Mouse (Mus musculus) limb, embryonic 14.5 days (tissue): ENCODE measurements at regions not wholly inside any gene's neighbourhood (a gene's known extent, or its start where the extent isn't known, plus 50 kb on each side); places are given as distances from the start of the nearest gene placed in this dataset.

Experiments used
- ATAC-seq: fragments of 200-750 bp; cut with Nextera tagmentation; 2 replicates; pipeline ENCODE4 v1.8.0; 2017; ENCODE audit warnings: low read depth, moderate number of reproducible peaks, moderate TSS enrichment; ENCODE audit not compliant: low FRiP score
- DNase-seq: peaks from one replicate; pipeline ENCODE4 v3.0.0-alpha.2; 2015; ENCODE audit warnings: low spot score
- H3K27ac ChIP-seq: fragments of 300-500 bp; sonication (generic); replicated peaks from 2 replicates; pipeline ENCODE4 v1.5.1; 2014; ENCODE audit warnings: low read depth, mild to moderate bottlenecking, low read length, moderate library complexity, mixed read lengths
- H3K27me3 ChIP-seq: fragments of 300-500 bp; sonication (generic); 2 replicates; pipeline ENCODE4 v1.6.1; 2014; ENCODE audit warnings: low read length, mixed read lengths; ENCODE audit not compliant: control insufficient read depth, insufficient read depth
- H3K36me3 ChIP-seq: fragments of 300-500 bp; sonication (generic); 2 replicates; pipeline ENCODE4 v1.6.1; 2014; ENCODE audit warnings: mild to moderate bottlenecking, low read length, moderate library complexity, mixed read lengths; ENCODE audit not compliant: control insufficient read depth, insufficient read depth
- H3K4me1 ChIP-seq: fragments of 300-500 bp; sonication (generic); 2 replicates; pipeline ENCODE4 v1.6.1; 2014; ENCODE audit warnings: antibody characterized with exemption, low read length, mixed read lengths; ENCODE audit not compliant: control insufficient read depth, insufficient read depth
- H3K4me2 ChIP-seq: fragments of 300-500 bp; sonication (generic); replicated peaks from 2 replicates; pipeline ENCODE4 v1.6.1; 2014; ENCODE audit warnings: low read depth, mild to moderate bottlenecking, low read length, moderate library complexity; ENCODE audit not compliant: severe bottlenecking
- H3K4me3 ChIP-seq: fragments of 300-500 bp; sonication (generic); replicated peaks from 2 replicates; pipeline ENCODE4 v1.5.1; 2014; ENCODE audit warnings: low read length
- H3K9ac ChIP-seq: fragments of 300-500 bp; sonication (generic); 2 replicates; pipeline ENCODE4 v1.6.1; 2014; ENCODE audit warnings: mild to moderate bottlenecking, low read depth, low read length, moderate library complexity; ENCODE audit not compliant: severe bottlenecking
- H3K9me3 ChIP-seq: fragments of 300-500 bp; sonication (generic); 2 replicates; pipeline ENCODE4 v1.6.1; 2016; ENCODE audit warnings: low read length; ENCODE audit not compliant: control insufficient read depth
- POLR2A ChIP-seq: fragments of 200-500 bp; IDR thresholded peaks from 2 replicates; pipeline ENCODE4 v1.8.0; 2012; ENCODE audit warnings: inconsistent platforms, mild to moderate bottlenecking, moderate library complexity, borderline replicate concordance; ENCODE audit not compliant: insufficient read depth, insufficient read length; ENCODE audit errors: extremely low read depth
- WGBS: fragments of 180-500 bp; shearing (Covaris S2); extraction: QIAGEN DNeasy Blood & Tissue Kit; methylation state at CpG from one replicate; pipeline ENCODE4 v1.1.7; 2014; 5-methylcytosine and 5-hydroxymethylcytosine counted together

DNA sequence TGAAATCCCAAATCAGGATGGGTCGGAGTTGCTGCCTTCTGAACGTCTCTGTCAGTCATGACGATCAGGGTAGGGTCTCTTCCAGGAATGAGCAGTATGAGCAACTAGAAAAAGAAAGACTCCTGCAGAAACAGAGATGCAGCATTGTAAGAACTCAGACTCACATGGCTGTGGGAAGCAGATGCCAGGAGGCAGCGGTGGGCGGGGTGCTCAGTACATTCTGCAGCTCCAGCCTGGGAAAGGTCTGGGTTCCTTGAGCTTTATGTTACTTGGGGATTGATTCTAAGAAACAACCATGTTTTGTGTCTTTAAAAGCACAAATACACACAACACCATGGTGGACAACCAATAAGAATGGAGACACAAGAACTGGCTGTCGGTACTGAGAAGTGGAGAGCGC, 478.0 kb upstream of the Arid1b start:
- no peak overlapping the region for H3K9ac ChIP-seq
- no peaks in the 10 kb centered on the region for H3K4me1 ChIP-seq
- H3K36me3 ChIP-seq: no peaks in the 10 kb centered on the region
- no peak for TF ChIP-seq POLR2A
- ATAC-seq (no peak), DNase-seq (no peak)
- H3K4me3 ChIP-seq: no peak overlapping the region
- H3K27me3 ChIP-seq: no peaks in the 10 kb centered on the region
- no peak overlapping the region for H3K27ac ChIP-seq
- H3K4me2 ChIP-seq: no peak overlapping the region
- WGBS: 81% methylated on average over 7 of the region's 7 CpGs
- no peaks in the 10 kb centered on the region for H3K9me3 ChIP-seq

DNA sequence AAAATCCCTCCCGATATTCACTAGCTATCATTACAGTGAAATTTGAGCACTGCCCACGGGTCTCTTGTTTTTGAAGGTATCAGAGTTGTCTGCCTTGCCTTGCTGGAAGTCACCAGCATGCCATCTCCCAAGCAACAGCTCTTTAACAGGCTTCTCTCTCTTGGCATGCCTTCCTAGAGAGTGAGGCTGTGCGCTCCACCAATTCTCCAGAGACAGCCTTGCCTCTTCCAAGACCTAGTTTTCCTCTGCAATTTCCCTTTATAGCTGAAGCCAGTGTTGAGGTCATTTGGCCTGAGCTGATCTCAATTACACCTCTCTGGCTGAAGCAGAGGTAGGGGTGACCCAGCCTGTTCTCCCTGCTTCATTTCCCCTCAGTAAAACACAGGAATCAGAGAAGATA, 477.3 kb upstream of the Arid1b start:
- Histone ChIP-seq H3K4me2 (no peak overlapping the region), H3K36me3 (no peaks in the 10 kb centered on the region), H3K9ac (no peak overlapping the region), H3K4me1 (no peaks in the 10 kb centered on the region), H3K27me3 (no peaks in the 10 kb centered on the region), H3K4me3 (no peak overlapping the region), H3K9me3 (no peaks in the 10 kb centered on the region), H3K27ac (no peak overlapping the region)
- DNase-seq (peak; percentile 25), ATAC-seq (no peak)
- 39% methylated on average over 3 of the region's 3 CpGs for WGBS
- TF ChIP-seq POLR2A: no peak

DNA sequence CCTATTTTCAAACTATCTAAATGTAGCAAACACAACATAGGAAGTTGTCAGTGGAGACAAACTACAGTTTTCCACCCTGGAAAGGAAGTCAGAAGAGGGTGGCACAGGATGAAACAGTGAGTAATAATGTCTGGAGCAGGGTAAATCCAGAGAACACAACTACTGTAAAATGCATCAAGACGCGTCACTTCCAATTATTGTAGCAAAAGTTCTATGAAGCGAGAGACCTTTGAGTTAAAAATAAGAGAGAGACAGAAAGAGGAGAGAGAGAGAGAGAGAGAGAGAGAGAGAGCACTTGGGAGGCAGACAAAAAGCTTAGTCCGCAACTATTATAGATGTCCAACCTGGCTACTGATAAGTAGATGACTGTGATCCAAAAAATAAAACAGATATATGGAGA, 473.1 kb upstream of the Arid1b start:
- no peaks in the 10 kb centered on the region for H3K27me3 ChIP-seq
- WGBS: 89% methylated on average over 4 of the region's 4 CpGs
- no peak for ATAC-seq
- no peaks in the 10 kb centered on the region for H3K4me1 ChIP-seq
- DNase-seq: no peak
- no peak overlapping the region for H3K27ac ChIP-seq
- H3K4me2 ChIP-seq: no peak overlapping the region
- no peak overlapping the region for H3K4me3 ChIP-seq
- H3K9me3 ChIP-seq: no peaks in the 10 kb centered on the region
- H3K36me3 ChIP-seq: no peaks in the 10 kb centered on the region
- no peak overlapping the region for H3K9ac ChIP-seq
- no peak for TF ChIP-seq POLR2A

DNA sequence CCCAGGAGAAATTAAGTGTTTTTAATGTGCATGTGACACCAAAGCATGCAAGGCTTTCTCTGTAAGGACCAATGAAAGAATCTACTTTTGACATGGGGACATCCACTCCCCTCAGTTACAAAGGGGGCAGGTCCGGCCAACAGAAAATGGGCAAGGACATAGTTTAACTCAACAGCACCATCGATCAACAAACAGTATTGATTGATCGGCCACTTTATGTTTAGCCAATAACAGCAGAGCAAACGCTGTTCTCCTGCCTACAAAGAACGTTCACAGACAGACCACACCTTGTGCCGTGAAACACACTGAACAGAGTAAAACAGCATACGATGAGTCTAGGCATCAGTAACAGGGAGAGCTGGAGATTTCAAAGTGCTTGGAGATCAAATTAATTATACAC, 467.7 kb upstream of the Arid1b start:
- H3K4me2 ChIP-seq: no peak overlapping the region
- no peaks in the 10 kb centered on the region for H3K36me3 ChIP-seq
- H3K27ac ChIP-seq: no peak overlapping the region
- DNase-seq (no peak), ATAC-seq (no peak)
- H3K4me3 ChIP-seq: no peak overlapping the region
- no peak overlapping the region for H3K9ac ChIP-seq
- no peaks in the 10 kb centered on the region for H3K27me3 ChIP-seq
- H3K9me3 ChIP-seq: no peaks in the 10 kb centered on the region
- 91% methylated on average over 7 of the region's 7 CpGs for WGBS
- TF ChIP-seq POLR2A: no peak
- H3K4me1 ChIP-seq: no peaks in the 10 kb centered on the region

DNA sequence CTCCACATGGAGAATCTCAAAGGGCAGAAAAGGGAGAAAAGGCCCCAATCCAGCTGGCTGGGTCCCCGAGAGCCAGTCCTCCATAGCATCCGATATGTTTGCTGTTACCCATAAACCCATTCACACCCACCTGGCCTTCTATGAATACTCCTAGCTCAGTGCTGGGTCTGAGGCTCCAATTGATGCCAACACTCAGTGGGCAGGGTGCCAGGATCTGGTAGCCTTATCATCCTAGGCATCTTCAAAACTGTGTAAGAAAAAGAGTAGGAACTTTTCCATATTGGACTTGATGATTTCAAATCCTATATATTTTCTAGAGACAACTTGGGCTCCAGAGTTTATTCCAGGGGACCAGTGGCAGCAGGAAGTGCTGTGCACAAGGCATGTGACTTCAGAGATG, 462.0 kb upstream of the Arid1b start:
- WGBS: 100% methylated on average over 2 of the region's 2 CpGs
- no peak overlapping the region for H3K4me3 ChIP-seq
- DNase-seq: no peak
- no peak for ATAC-seq
- H3K36me3 ChIP-seq: no peaks in the 10 kb centered on the region
- no peak overlapping the region for H3K4me2 ChIP-seq
- no peaks in the 10 kb centered on the region for H3K4me1 ChIP-seq
- no peak overlapping the region for H3K9ac ChIP-seq
- no peak overlapping the region for H3K27ac ChIP-seq
- no peak for TF ChIP-seq POLR2A
- H3K27me3 ChIP-seq: no peaks in the 10 kb centered on the region
- H3K9me3 ChIP-seq: 0 out of 2 replicates have a peak, but pooled peaks cover 3% of the 10 kb centered on the region

DNA sequence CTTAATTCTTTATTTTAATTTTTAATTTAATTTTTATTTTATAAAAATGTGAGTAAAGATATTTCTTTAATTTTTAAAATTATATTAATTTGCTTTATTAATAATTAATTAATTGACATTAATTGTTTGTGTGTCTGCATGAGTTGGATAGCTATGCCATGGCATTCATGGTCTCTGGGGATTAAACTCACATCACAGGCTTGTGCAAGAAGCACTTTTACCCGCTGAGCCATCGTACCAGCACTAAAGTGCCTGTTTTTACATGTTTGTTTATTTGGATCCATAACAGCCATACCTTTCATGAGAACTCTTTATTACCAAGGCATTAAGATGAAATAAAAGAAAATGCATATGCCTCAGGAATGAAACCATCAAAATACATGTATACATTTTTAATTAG, 453.7 kb upstream of the Arid1b start:
- ATAC-seq: no peak
- 0 out of 2 replicates have a peak, but pooled peaks cover 3% of the 10 kb centered on the region for H3K9me3 ChIP-seq
- no peak overlapping the region for H3K4me2 ChIP-seq
- DNase-seq: no peak
- TF ChIP-seq POLR2A: no peak
- WGBS: 61% methylated on average over 2 of the region's 2 CpGs
- no peak overlapping the region for H3K9ac ChIP-seq
- no peaks in the 10 kb centered on the region for H3K36me3 ChIP-seq
- H3K4me1 ChIP-seq: no peaks in the 10 kb centered on the region
- H3K4me3 ChIP-seq: no peak overlapping the region
- H3K27me3 ChIP-seq: no peaks in the 10 kb centered on the region
- H3K27ac ChIP-seq: no peak overlapping the region
